Mouse (Mus musculus) myocyte (in vitro differentiated cells): ENCODE data around the gene Mcrip1.

Source experiments
- CEBPB ChIP-seq: IDR thresholded peaks from 2 replicates; pipeline ENCODE4 v1.6.1; 2011; ENCODE audit warnings: mild to moderate bottlenecking, moderate library complexity; ENCODE audit not compliant: poor library complexity, insufficient read depth, severe bottlenecking
- E2F4 ChIP-seq: IDR thresholded peaks from one replicate; pipeline ENCODE4 v1.6.1; 2011; ENCODE audit warnings: mild to moderate bottlenecking, control low read depth, moderate library complexity; ENCODE audit not compliant: insufficient read depth
- MAX ChIP-seq: IDR thresholded peaks from one replicate; pipeline ENCODE4 v1.6.1; 2011; ENCODE audit warnings: low read depth, mild to moderate bottlenecking, control low read depth
- POLR2A ChIP-seq: IDR thresholded peaks from one replicate; pipeline ENCODE4 v1.6.1; 2011; ENCODE audit warnings: low read depth, mild to moderate bottlenecking, control low read depth, moderate library complexity; ENCODE audit not compliant: insufficient read length
- POLR2AphosphoS2 ChIP-seq: IDR thresholded peaks from one replicate; pipeline ENCODE4 v1.6.1; 2011; ENCODE audit warnings: low read depth, control low read depth; ENCODE audit not compliant: insufficient read length
- REST ChIP-seq: IDR thresholded peaks from one replicate; pipeline ENCODE4 v1.6.1; 2011; ENCODE audit warnings: mild to moderate bottlenecking, control low read depth, moderate library complexity; ENCODE audit not compliant: insufficient read depth, insufficient read length
- SRF ChIP-seq: IDR thresholded peaks from one replicate; pipeline ENCODE4 v1.6.1; 2011; ENCODE audit warnings: low read depth; ENCODE audit not compliant: control insufficient read depth, insufficient read length
- TCF12 ChIP-seq: IDR thresholded peaks from one replicate; pipeline ENCODE4 v1.6.1; 2011; ENCODE audit warnings: mild to moderate bottlenecking, control low read depth; ENCODE audit not compliant: poor library complexity, insufficient read depth, severe bottlenecking
- TCF3 ChIP-seq: IDR thresholded peaks from one replicate; pipeline ENCODE4 v1.6.1; 2011; ENCODE audit warnings: low read depth, control low read depth; ENCODE audit not compliant: insufficient read length
- USF1 ChIP-seq: IDR thresholded peaks from one replicate; pipeline ENCODE4 v1.6.1; 2011; ENCODE audit warnings: low read depth, mild to moderate bottlenecking, control low read depth, moderate library complexity

- TF ChIP-seq POLR2A (no peak), CEBPB (no peak), USF1 (no peak), TCF12 (no peak), TCF3 (no peak), MAX (no peak), SRF (no peak), POLR2AphosphoS2 (no peak), E2F4 (no peak), REST (no peak)
These were observed 42.6 kb downstream of the Mcrip1 start for GRCm38 (mm10) chr11:120506899-120507298.
